Mouse (Mus musculus): ENCODE measurements around the gene Nat8f1. TPM values are rescaled to one million over a fixed set of nuclear protein-coding genes. Genes with fewer than 3 reads are reported as not detected.
A peak's percentile ranks its signal among the peaks of the same experiment; 100 is the strongest.
"Not testable (repeated sequence)": the region's sequence is repeated elsewhere in the genome, so short reads cannot be mapped to it uniquely, and the experiment has no call there.

Gene Nat8f1
- total and polyA plus RNA-seq, 2 experiments from 2014 or later: 15.3 to 18.1 TPM

- ATAC-seq: no peak
- no peak overlapping the region for H3K4me3 ChIP-seq (ENCODE audit: low read depth, low read length)
- H3K27me3 ChIP-seq (ENCODE audit: insufficient read depth, low read length): no peaks in the 10 kb centered on the region
- peaks cover 55% of the 10 kb centered on the region for H3K36me3 ChIP-seq (ENCODE audit: insufficient read depth)
- no peak overlapping the region for H3K9ac ChIP-seq
- no peak for TF ChIP-seq CTCF (IDR thresholded peaks at IDR 0.05; ENCODE audit: low read depth)
- no peaks in the 10 kb centered on the region for H3K9me3 ChIP-seq (ENCODE audit: low read length)
- no peaks in the 10 kb centered on the region for H3K4me1 ChIP-seq (ENCODE audit: insufficient read depth)
- 100% methylated on average over 1 of the region's 1 CpGs for WGBS
- H3K4me2 ChIP-seq (ENCODE audit: low read depth): no peak overlapping the region
- H3K27ac ChIP-seq (ENCODE audit: low read depth, low read length): no peak overlapping the region
- DNase-seq: no peak
Observed at GRCm38 (mm10) chr6:85923643-85924042, 8.2 kb upstream of the Nat8f1 start.

GRCm38 (mm10) chr6:85919401-85919800, 3.9 kb upstream of the Nat8f1 start:
- WGBS: 94% methylated on average over 4 of the region's 4 CpGs
- no peak for ATAC-seq
- Histone ChIP-seq H3K36me3 (ENCODE audit: insufficient read depth) (peaks cover 20% of the 10 kb centered on the region; the same call in 1 of the 2 replicates), H3K9ac (no peak overlapping the region), H3K27me3 (ENCODE audit: insufficient read depth, low read length) (no peaks in the 10 kb centered on the region), H3K9me3 (ENCODE audit: low read length) (no peaks in the 10 kb centered on the region), H3K4me3 (ENCODE audit: low read depth, low read length) (no peak overlapping the region), H3K4me2 (ENCODE audit: low read depth) (no peak overlapping the region), H3K27ac (ENCODE audit: low read depth, low read length) (no peak overlapping the region), H3K4me1 (ENCODE audit: insufficient read depth) (peaks cover 5% of the 10 kb centered on the region)
- no peak for TF ChIP-seq CTCF (IDR thresholded peaks at IDR 0.05; ENCODE audit: low read depth)
- no peak for DNase-seq

- H3K27ac ChIP-seq (ENCODE audit: low read depth, low read length); H3K4me3 ChIP-seq (ENCODE audit: low read depth, low read length); DNase-seq; H3K27me3 ChIP-seq (ENCODE audit: insufficient read depth, low read length); H3K9ac ChIP-seq; H3K9me3 ChIP-seq (ENCODE audit: low read length); ATAC-seq; H3K4me1 ChIP-seq (ENCODE audit: insufficient read depth); H3K4me2 ChIP-seq (ENCODE audit: low read depth): not testable (repeated sequence)
- 93% methylated on average over 3 of the region's 3 CpGs for WGBS
- H3K36me3 ChIP-seq (ENCODE audit: insufficient read depth): peaks cover 16% of the 10 kb centered on the region; the same call in 1 of the 2 replicates
Observed at GRCm38 (mm10) chr6:85918341-85918740, 2.9 kb upstream of the Nat8f1 start.

- 84% methylated on average over 6 of the region's 6 CpGs for WGBS
- 0 out of 2 replicates have a peak, but pooled peaks cover 4% of the 10 kb centered on the region for H3K36me3 ChIP-seq (ENCODE audit: insufficient read depth)
- peak overlapping the region; percentile 57 for H3K4me3 ChIP-seq (ENCODE audit: low read depth, low read length)
- no peaks in the 10 kb centered on the region for H3K27me3 ChIP-seq (ENCODE audit: insufficient read depth, low read length)
- H3K4me2 ChIP-seq (ENCODE audit: low read depth): peak overlapping the region; percentile 67
- H3K4me1 ChIP-seq (ENCODE audit: insufficient read depth): peaks cover 9% of the 10 kb centered on the region
- ATAC-seq (no peak), DNase-seq (no peak)
- no peaks in the 10 kb centered on the region for H3K9me3 ChIP-seq (ENCODE audit: low read length)
- H3K9ac ChIP-seq: peak overlapping the region; percentile 77
- no peak for TF ChIP-seq CTCF (IDR thresholded peaks at IDR 0.05; ENCODE audit: low read depth)
- H3K27ac ChIP-seq (ENCODE audit: low read depth, low read length): no peak overlapping the region
Observed at GRCm38 (mm10) chr6:85916596-85916995, 1.1 kb upstream of the Nat8f1 start.

GRCm38 (mm10) chr6:85915141-85915538, 347 bp downstream of the Nat8f1 start:
- WGBS: 3% methylated on average over 11 of the region's 11 CpGs
- DNase-seq: no peak
- Histone ChIP-seq H3K36me3 (ENCODE audit: insufficient read depth) (no peaks in the 10 kb centered on the region), H3K9ac (peak overlapping the region; percentile 77), H3K4me3 (ENCODE audit: low read depth, low read length) (peak overlapping the region; percentile 57), H3K4me1 (ENCODE audit: insufficient read depth) (peaks cover 9% of the 10 kb centered on the region), H3K4me2 (ENCODE audit: low read depth) (peak overlapping the region; percentile 67), H3K27ac (ENCODE audit: low read depth, low read length) (peak overlapping the region; percentile 88), H3K27me3 (ENCODE audit: insufficient read depth, low read length) (no peaks in the 10 kb centered on the region), H3K9me3 (ENCODE audit: low read length) (no peaks in the 10 kb centered on the region)
- TF ChIP-seq CTCF (IDR thresholded peaks at IDR 0.05; ENCODE audit: low read depth): no peak
- ATAC-seq: no peak

- H3K27me3 ChIP-seq (ENCODE audit: insufficient read depth, low read length): no peaks in the 10 kb centered on the region
- ATAC-seq (no peak), DNase-seq (no peak)
- H3K9me3 ChIP-seq (ENCODE audit: low read length): no peaks in the 10 kb centered on the region
- no peak within 1 kb of the TSS for H3K27ac ChIP-seq (ENCODE audit: low read depth, low read length)
- H3K4me1 ChIP-seq (ENCODE audit: insufficient read depth): peaks cover 9% of the 10 kb centered on the region
- no peak within 1 kb of the TSS for H3K4me3 ChIP-seq (ENCODE audit: low read depth, low read length)
- TF ChIP-seq CTCF (IDR thresholded peaks at IDR 0.05; ENCODE audit: low read depth): no peak
- H3K4me2 ChIP-seq (ENCODE audit: low read depth): no peak within 1 kb of the TSS
- 86% methylated on average over 3 of the region's 3 CpGs for WGBS
- no peak within 1 kb of the TSS for H3K9ac ChIP-seq
- H3K36me3 ChIP-seq (ENCODE audit: insufficient read depth): no peaks in the 10 kb centered on the region
Observed at GRCm38 (mm10) chr6:85911587-85911986, 3.9 kb downstream of the Nat8f1 start, which contains the start of gene Tprkb. TSS of gene Tprkb (plus strand) at chr6:85911865.

GRCm38 (mm10) chr6:85909704-85910103, 5.8 kb downstream of the Nat8f1 start:
- Histone ChIP-seq H3K36me3 (ENCODE audit: insufficient read depth) (no peaks in the 10 kb centered on the region), H3K27ac (ENCODE audit: low read depth, low read length) (no peak overlapping the region), H3K4me3 (ENCODE audit: low read depth, low read length) (no peak overlapping the region), H3K9me3 (ENCODE audit: low read length) (no peaks in the 10 kb centered on the region), H3K4me2 (ENCODE audit: low read depth) (no peak overlapping the region), H3K27me3 (ENCODE audit: insufficient read depth, low read length) (no peaks in the 10 kb centered on the region), H3K4me1 (ENCODE audit: insufficient read depth) (peaks cover 7% of the 10 kb centered on the region), H3K9ac (no peak overlapping the region)
- WGBS: 90% methylated on average over 1 of the region's 1 CpGs
- no peak for ATAC-seq
- TF ChIP-seq CTCF (IDR thresholded peaks at IDR 0.05; ENCODE audit: low read depth): no peak
- no peak for DNase-seq

Data from forebrain, postnatal 0 days (tissue).